Mouse (Mus musculus) adrenal gland, adult 8-10 months (tissue): ENCODE results near the gene Col3a1. TPM values are rescaled to one million over a fixed set of nuclear protein-coding genes. Genes with fewer than 3 reads are reported as not detected.

Experiments
- microRNA-seq, 2 experiments: library from miRNA; unstranded; fragments of <30 nt; microRNA quantifications; one replicate each; pipeline ENCODE4 v1.2.0; 2022
- total RNA-seq, 4 experiments: library from RNA; stranded (reverse); gene quantifications; 2 replicates each; pipeline ENCODE4 v1.2.4; 2022

Gene Col3a1
- total RNA-seq, 4 experiments from 2014 or later: 32.9 to 97.5 (median 53.0) TPM

Small RNAs within 50 kb of the gene (microRNA-seq; reads per million reads assigned to microRNA genes)
- 0.17 to 0.35 reads per million in 2 experiments for gene Gm47302

Other genes with a start within 250 kb of the Col3a1 start
- gene Col5a2, start 191.7 kb downstream of the Col3a1 start, total RNA-seq: 10 to 100 TPM in 1 of 4 experiments, 1 to 10 TPM in 3; 3.8 to 13.4 (median 5.8) TPM